Mouse (Mus musculus): Measurements from ENCODE around the gene Rd3.

Gene Rd3

DNA sequence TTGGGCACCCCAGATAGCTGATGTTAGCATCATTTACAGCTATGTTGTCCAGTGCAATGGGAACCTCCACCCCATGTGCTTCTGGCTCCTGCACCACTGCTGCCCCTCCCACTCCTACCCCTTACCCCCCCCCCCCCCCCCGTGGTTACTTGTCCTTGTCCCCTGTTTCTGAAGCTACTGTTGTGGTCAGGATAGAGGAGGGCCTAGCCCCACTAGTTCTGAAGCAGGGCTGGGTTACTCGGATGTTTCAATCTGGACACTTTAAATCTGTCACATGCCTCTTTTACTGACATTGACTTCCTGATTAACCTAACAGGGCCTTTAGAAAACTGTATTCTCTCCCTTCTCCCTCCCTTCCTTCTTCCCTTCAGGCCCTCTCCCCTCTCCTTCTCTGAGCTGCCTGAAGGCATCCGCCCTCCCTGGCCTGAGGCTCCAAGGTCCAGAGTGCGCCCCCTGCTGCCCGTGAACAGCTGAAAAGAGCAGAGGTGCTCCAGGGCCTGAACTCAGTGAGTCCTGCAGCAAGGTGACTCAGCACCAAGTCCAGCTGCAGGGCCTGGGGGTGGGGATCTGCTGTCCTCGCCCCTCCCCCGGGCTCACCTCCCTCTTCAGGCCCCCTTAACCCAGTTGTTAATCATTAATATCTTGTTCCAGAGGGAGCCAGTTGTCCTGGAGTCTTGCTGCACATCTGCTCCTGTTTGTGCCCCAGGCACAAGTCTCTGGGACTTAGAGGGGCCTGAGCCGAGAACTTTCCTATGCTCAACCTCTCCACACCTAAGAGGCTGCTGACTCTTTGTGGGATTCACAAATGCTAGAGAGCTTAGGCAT is 13.0 kb upstream of the Rd3 start:
- peak; percentile 88 for DNase-seq (ENCODE audit: low spot score)

DNA sequence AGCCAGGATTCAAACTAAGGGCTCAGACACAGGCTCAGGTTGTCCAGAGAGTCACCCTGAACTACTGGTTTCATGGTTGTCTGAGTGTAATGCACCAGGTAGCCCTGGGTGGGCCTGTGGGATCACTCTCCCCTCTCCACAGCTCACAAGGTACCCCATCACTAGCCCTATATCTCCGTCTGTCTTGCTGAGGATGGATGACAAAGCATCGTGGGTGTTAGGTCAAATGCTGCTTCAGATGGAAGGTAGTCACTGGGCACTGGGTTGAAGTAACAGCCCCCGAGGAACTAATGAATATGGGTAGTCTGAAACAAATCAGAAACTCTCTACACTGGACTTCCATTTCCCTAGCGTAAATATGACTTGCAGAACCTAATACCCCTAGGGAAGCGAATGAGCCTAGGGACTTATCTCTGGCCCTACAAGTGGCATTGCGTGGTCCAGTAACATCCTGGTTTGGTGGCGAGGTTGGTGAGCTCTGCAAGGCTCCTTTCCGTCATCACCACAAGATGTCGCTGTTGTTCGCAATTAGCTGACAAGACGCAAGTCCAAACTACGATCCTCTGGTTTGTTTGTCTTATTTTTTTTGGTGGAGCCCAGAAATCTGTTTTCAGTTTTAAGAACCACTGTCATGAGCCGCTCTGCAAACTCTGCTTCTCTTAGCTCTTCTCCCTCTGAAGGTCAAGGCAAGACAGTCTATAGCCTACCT is 12.2 kb upstream of the Rd3 start:
- DNase-seq (ENCODE audit: low spot score), result peak; percentile 96

DNA sequence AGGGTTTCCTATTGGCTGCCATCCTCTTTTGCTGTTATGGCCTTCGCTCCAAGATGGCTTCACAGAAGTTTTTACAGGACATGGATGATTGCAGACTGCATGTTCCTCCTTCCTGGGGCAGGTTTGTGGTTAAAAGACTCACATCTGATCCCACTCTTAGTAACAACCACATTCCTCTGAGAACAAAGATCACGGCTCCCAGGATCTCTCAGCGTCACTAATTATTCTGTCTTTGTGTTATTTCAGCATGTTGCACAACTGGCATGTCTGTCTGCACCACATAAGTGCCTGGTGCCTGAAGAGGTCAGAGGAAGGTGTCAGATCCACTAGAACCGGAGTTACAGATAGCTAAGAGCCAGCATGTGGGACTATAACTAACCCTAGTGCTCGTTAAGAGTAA is 7.2 kb upstream of the Rd3 start:
- DNase-seq (ENCODE audit: low spot score), result no peak

DNA sequence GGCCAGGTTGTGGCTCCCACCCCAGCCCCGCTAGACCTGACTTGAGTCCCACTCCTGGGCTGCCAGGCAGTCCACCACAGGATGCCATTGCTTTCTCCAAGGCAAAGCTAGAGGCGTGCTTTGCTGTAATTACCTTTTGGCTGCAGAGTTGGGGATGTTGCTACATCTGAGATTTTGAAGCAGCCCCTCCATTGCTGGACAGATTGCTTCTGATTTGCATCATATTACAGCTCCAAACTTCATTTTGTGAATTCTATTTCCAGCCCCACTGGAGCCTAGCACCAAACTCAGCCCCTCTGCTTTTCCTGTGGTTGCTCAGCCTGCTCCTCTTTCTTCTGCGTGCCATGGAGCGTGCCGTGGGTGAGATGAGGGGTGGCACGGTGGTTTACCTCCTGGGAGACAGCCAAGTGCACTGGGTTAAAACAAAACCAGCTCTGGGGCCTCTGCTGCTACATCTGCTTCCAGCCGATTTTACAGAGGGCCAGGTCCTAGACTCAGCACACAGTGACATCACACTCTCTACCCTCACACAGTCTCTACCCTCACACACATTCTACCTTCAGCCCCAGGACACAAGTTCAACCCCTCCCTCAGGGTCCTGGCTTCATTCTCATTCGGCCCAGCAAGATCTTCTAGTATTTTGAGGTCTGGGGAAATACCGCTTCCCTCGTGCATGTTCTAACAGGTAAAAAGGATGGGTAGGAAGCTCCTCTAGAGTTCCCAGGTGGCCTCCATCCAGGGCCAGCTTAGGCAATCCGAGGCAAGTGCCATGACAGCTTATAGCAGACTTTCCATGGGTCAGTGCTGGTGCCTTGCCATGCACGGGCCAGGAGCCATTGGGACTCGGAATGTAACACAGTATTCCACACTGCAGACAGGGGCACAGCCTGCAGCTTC is 2.4 kb upstream of the Rd3 start:
- DNase-seq (ENCODE audit: low spot score), result no peak

DNA sequence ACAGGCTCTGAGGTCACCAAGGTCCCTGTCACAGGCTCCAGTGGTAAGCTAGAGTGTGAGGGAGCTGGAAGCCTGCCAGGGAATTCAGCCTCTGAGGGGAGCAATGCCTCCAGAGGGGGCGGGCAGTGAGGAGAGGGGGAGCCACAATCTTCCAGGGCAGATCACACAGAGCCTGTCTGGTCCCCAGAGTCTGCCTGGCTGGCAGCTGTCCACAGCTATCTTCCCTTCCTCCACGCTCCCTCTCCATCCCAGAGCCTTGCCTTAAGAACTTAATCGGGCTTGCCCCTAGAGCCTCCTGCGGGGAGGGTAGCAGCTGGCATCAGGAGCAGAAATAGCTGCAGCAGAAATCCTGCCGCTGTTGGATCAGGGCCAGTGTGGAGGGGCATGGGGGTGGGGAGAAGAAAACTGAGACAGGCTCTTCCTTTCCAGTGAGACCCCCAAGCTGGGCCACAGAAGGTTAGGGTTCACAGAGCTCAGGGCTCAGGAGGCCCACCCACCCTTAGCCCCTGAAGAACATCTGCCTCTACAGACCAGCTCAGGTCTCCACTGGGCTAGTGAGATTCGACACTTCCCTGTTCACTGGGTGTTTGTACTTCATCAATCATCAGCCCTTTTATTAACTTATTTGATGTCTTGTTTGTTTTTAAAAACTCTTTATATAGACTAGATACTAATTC is 4.4 kb downstream of the Rd3 start:
- peak; percentile 17 for DNase-seq (ENCODE audit: low spot score)

DNA sequence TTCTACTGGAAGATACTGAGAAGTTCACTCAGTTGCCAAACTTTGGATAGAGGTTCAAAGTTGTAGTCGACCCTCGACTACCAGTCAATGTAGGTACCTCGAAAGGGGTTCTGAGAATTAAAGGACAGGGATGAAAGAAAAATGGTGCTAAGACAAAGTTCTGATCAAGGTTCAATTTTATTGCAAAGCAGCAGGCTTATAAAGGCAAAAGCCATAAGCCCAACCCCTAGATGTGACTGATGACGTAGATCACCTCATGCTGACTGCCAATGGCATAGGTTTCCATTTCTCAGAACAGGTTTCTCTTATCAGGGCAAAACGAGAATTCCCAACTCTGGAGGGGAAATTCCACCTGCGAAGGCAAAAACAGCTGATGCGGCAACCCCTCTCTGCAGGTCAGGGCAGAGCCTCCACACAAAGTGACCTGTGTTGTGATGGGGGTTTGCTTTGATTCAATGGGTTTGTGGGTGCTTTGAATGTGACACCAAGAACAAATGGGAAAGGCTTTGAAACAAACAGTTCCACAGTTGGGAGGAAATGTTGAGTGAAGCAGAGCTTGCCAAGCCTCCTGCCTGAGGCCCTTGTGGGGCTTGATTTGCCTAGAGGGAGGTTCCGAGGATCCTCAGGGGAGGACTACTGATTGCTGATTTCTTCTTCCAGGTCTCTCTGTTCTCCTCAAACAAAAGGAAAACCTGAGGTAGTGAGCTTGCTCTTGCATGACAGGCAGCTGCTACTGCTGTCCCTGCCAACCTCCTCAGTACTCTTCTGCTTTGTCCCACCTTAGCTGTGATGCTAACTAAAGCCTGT is 9.7 kb downstream of the Rd3 start:
- no peak for DNase-seq (ENCODE audit: low spot score)

- DNase-seq (ENCODE audit: low spot score), result no peak
Measured at GRCm38 (mm10) chr1:191987481-191987769, 10.3 kb downstream of the Rd3 start.

GRCm38 (mm10) chr1:191988646-191989045 is 11.5 kb downstream of the Rd3 start:
- no peak for DNase-seq (ENCODE audit: low spot score)

GRCm38 (mm10) chr1:191989060-191989459 is 11.9 kb downstream of the Rd3 start:
- no peak for DNase-seq (ENCODE audit: low spot score)

DNA sequence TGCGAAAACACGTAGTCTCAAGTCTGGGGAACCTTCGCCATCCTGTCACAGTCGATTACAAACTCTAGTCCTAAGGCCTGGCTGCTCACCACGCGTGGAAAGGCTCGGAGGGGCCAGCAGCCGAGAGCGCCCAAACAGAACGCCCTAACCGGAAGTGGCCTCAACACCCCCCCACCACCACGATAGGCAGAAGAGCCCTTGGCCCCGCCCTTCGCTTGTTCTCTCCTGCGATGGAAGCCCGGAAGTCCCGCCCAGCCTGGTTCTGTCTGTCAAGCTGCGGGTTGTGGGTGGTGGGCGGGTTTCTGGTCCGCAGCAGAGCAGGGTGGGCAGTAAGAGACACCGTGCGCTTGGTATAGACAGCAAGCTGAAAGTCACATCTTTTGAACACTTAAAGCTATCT is 12.8 kb downstream of the Rd3 start:
- peak; percentile 97 for DNase-seq (ENCODE audit: low spot score)

DNA sequence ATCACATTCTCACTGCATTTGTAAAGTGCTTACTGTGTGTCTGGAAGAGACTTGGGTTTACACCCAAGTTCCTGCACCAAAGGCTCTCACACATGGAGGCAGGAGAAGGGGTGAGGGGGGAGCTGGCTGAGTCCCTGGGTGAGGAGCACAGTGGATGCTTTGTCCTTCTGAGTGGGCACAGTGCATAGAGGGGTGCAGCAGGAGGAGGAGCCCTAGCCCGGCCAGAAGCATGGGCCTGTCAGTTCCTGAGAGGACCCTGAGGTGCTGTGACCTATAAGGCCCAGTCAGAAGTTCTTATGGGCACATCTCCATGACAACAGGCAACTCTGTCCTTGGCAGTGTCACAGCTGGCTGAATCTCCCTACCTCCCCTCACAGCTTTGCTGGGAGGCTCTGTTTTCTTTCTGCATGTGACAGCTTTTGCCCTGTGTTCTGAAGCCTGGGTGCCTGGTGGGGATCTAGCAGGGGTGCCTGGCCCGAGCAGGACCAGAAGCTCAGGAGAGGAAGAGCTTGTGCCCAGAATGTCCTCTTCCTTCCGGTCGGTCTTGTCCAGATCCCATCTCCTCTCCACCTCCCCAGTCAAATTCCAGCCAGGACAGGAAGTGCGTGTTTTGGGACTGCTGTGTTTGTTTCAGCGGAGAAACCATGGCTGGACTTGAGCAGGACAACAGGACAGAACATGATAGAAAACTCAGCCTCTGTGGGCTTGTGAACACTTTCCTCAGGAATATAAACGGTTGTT is 15.0 kb downstream of the Rd3 start:
- DNase-seq (ENCODE audit: low spot score), result no peak

DNA sequence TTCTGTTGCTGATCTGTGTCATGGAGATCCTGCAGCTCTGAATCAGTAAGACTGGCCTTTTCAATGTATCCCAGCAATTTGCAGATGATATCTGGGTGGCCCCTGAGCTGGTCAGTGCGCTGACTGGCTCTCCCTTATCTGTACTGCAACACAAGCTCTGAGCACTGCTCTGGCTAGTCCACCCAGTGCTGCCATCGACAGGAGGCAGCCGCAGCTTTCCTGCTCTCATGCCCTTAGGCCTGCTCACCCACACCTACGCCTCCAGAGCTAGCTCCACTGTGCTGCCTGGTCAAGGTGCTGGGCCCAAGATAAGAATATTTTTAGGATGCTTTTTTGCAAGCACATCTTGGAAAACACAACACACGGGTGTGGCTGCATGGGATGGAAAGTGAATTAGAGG is 17.3 kb downstream of the Rd3 start:
- DNase-seq (ENCODE audit: low spot score), result no peak

GRCm38 (mm10) chr1:191995488-191995887 is 18.3 kb downstream of the Rd3 start:
- peak; percentile 66 for DNase-seq (ENCODE audit: low spot score)

DNA sequence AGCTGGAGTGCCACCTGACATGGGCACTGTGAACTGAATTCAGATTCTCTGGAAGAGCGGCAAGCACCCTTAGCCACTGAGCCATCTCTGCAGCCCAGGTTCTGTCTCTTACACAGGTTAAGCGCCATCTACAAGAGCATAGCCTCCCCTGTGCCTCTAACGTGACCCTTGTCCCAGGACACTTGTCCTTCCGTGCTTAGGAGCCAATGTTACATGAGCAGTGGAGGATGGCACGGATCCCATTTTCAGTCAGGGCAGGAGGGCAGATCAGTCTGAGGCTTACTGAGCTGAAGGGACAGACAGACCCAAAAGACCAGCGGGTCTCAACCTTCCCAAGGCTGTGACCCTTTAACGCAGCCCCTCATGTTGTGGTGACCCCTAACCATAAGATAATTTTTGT is 18.7 kb downstream of the Rd3 start:
- DNase-seq (ENCODE audit: low spot score), result no peak

DNA sequence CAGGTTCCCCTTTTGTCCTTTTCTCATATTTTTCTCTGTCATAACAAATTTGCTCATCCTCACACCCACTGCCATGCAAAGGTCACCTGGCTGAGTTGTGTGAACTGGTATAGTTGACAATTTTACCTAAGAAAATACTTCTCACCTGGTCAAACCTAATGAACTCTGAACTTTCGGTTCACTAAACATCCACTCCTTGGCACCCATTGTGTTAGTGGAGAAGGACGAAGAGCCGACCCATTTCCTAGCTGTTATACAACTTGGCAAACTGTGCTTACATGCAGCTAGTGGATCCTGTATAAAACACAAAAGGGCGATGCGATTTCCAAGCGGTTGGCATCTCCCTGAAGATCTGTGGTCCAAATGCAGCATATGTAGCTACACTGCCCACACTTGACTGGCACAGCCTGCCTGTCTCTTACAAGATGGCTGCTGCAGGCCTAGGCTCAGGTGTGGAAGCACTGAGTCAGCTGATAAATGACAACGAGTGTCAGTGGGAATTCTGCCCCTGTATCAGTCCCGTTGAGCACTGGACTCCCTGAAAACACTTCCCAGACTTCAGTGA is 19.5 kb downstream of the Rd3 start:
- no peak for DNase-seq (ENCODE audit: low spot score)

DNA sequence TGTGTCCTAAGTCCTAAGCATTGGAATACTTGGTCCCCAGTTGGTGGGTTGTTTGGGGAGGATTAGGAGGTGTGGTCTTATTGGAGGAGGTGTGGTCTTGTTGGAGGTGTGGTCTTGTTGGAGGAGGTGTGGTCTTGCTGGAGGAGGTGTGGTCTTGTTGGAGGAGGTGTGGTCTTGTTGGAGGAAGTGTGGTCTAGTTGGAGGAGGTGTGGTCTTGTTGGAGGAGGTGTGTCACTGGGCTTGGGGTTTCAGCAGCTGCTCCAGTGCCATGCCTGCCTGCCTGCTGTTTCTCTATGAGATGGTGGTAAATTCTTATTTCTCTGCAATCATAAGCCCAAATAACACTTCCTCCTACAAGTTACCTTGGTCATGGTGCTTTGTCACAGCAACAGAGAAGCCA is 21.9 kb downstream of the Rd3 start:
- no peak for DNase-seq (ENCODE audit: low spot score)

Data from embryo, embryonic 10 days (tissue).